Mouse (Mus musculus): ENCODE data around the gene Spen.

DNA sequence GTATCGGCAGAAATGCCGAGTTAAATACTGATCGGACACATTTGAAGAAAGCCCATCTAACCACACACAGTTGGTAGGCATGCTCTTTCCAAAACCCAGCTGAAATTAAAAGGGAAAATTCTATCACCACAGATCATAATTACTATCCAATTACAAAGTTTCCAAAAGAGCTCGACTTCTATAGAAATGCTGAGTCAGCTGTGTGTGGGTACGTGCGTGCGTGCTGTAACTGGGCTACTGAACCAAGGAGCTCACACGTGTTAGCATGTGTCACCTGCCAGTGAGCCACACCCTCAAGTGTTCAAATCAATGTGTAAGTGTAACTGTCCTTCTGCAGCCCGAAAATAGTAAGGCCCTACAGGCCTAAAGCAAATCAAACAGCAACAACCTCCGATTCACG, 50.8 kb downstream of the Spen start:
- no peak for TF ChIP-seq TAL1 (IDR thresholded peaks at IDR 0.05; ENCODE audit: low read length)
- TF ChIP-seq GATA1 (IDR thresholded peaks at IDR 0.05; ENCODE audit: low read length): no peak
